Mouse (Mus musculus) c-Kit-positive CD71-positive TER-119-positive erythroid progenitor cells, embryonic 14.5 days (primary cell): Measurements from ENCODE around the gene Rflna.
A peak's percentile ranks its signal among the peaks of the same experiment; 100 is the strongest.

Source experiments
- DNase-seq: peaks from one replicate; pipeline ENCODE4 v3.0.0-alpha.2; 2013; ENCODE audit warnings: low spot score

Rflna gene

GRCm38 (mm10) chr5:125002969-125003872 is at the start of gene Rflna:
Gene Rflna, plus strand, starts transcription at chr5:125003221.
- no peak for DNase-seq

GRCm38 (mm10) chr5:124954404-124955305 is 48.4 kb upstream of the Rflna start:
- DNase-seq = no peak

GRCm38 (mm10) chr5:124957491-124957890 is 45.5 kb upstream of the Rflna start:
- DNase-seq = no peak

- no peak for DNase-seq
These were observed 43.9 kb upstream of the Rflna start for GRCm38 (mm10) chr5:124959099-124959498.

- no peak for DNase-seq
These were observed 42.7 kb upstream of the Rflna start for GRCm38 (mm10) chr5:124960131-124960901.

- DNase-seq = no peak
These were observed 41.6 kb upstream of the Rflna start for GRCm38 (mm10) chr5:124961433-124961832.

GRCm38 (mm10) chr5:124962761-124963160 is 40.3 kb upstream of the Rflna start:
- no peak for DNase-seq

GRCm38 (mm10) chr5:124963806-124964672 is 39.0 kb upstream of the Rflna start:
- DNase-seq = no peak

GRCm38 (mm10) chr5:124966622-124967332 is 36.2 kb upstream of the Rflna start:
- DNase-seq = no peak

GRCm38 (mm10) chr5:124969790-124970189 is 33.2 kb upstream of the Rflna start:
- DNase-seq = no peak

GRCm38 (mm10) chr5:124986222-124986621 is 16.8 kb upstream of the Rflna start:
- peak; percentile 19 for DNase-seq

GRCm38 (mm10) chr5:124986656-124987055 is 16.4 kb upstream of the Rflna start:
- DNase-seq = no peak

- DNase-seq = no peak
These were observed 13.3 kb upstream of the Rflna start for GRCm38 (mm10) chr5:124989724-124990123.

- no peak for DNase-seq
These were observed 10.7 kb upstream of the Rflna start for GRCm38 (mm10) chr5:124992323-124992722.

- no peak for DNase-seq
These were observed 10.1 kb upstream of the Rflna start for GRCm38 (mm10) chr5:124992891-124993290.

- DNase-seq = no peak
These were observed 6.2 kb upstream of the Rflna start for GRCm38 (mm10) chr5:124996816-124997215.

- DNase-seq = no peak
These were observed 5.1 kb upstream of the Rflna start for GRCm38 (mm10) chr5:124997913-124998312.

- DNase-seq = no peak
These were observed 2.2 kb upstream of the Rflna start for GRCm38 (mm10) chr5:125000756-125001250.

- no peak for DNase-seq
These were observed 843 bp downstream of the Rflna start for GRCm38 (mm10) chr5:125003873-125004255.
